Mouse (Mus musculus): ENCODE measurements around the gene 6030408B16Rik. TPM values are rescaled to one million over a fixed set of nuclear protein-coding genes. Genes with fewer than 3 reads are reported as not detected.

The 6030408B16Rik gene
- 1.3 and 2.2 TPM in 2 replicates for polyA plus RNA-seq (2014; fragmentation: Nextera tagmentation; extraction: Ambion mirVana)

DNA sequence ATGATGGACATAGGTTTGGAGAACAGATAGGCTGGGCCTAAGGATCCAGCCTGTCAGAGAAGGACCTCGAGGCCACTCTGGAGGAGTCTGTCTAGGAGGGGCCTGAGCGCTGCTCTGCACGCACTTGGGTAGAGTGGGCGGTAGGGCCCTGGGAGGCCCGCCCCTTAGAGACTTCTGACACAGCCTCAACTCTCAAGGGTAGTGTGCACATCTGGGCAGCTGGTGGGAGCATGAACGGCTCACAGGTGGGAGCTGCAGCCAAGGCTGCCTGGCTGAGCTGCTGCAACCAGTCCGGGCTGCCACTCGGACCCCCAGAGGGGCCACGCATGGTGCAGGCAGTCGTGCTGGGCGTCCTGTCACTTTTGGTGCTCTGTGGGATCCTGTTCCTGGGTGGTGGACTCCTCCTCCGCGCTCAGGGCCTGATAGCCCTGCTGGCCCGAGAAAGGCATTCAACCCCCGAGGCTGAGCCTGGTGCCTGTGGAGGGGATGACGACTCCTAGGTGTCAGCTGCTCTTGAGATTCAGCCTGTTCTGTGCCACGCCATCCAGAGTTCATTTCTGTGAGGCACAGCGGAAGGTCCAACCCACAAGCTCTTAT lies at the start of gene 6030408B16Rik:
6030408B16Rik (plus strand) TSS at position 188 of the 597 bp plus-strand sequence.
- Histone ChIP-seq H3K27me3 (ENCODE audit: control insufficient read depth, insufficient read depth, low read length) (no peaks in the 10 kb centered on the region), H3K4me3 (ENCODE audit: low read depth, low read length) (no peak within 1 kb of the TSS), H3K9me3 (replicated peaks; ENCODE audit: control insufficient read depth, low read length) (no peaks in the 10 kb centered on the region), H3K4me1 (ENCODE audit: control insufficient read depth, insufficient read depth, low read length) (peaks cover 12% of the 10 kb centered on the region), H3K4me2 (peak within 1 kb of the TSS; percentile 31), H3K36me3 (ENCODE audit: control insufficient read depth, insufficient read depth, low read length) (peaks cover 10% of the 10 kb centered on the region), H3K9ac (ENCODE audit: low read depth, low read length) (peak within 1 kb of the TSS; percentile 34; the same call in 1 of the 2 replicates), H3K27ac (ENCODE audit: low read depth, low read length) (0 out of 2 replicates have a peak within 1 kb of the TSS, but pooled peaks have one; percentile 15)
- WGBS (ENCODE audit: insufficient replicate concordance), result 36% methylated on average over 18 of the region's 18 CpGs
- ATAC-seq (replicated peaks; ENCODE audit: insufficient number of reproducible peaks, low FRiP score, low TSS enrichment), result 0 out of 2 replicates have a peak, but pooled peaks have one; percentile 49

DNA sequence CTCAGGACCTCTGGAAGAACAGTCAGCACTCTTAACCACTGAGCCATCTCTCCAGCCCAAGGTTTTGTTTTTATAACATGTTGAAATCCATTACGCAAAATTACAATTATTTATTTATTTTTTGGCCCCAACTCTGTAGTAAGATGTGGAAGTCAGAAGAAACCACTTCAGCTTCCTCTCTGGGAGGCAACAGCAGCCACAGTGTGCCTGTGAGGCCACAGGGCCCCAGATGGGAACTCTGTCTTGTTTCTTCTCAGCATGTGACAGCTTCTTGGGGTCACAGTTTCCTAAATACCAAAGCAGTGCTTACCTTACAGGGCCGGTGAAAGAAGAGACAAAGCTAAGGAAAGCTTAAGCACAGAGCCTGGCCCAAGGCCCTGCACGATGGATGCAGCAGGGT lies 49.0 kb upstream of the 6030408B16Rik start:
- H3K36me3 ChIP-seq (ENCODE audit: control insufficient read depth, insufficient read depth, low read length), result no peaks in the 10 kb centered on the region
- peaks cover 31% of the 10 kb centered on the region for H3K4me1 ChIP-seq (ENCODE audit: control insufficient read depth, insufficient read depth, low read length)
- ATAC-seq (replicated peaks; ENCODE audit: insufficient number of reproducible peaks, low FRiP score, low TSS enrichment), result no peak
- no peak overlapping the region for H3K9ac ChIP-seq (ENCODE audit: low read depth, low read length)
- no peaks in the 10 kb centered on the region for H3K27me3 ChIP-seq (ENCODE audit: control insufficient read depth, insufficient read depth, low read length)
- no peak overlapping the region for H3K4me3 ChIP-seq (ENCODE audit: low read depth, low read length)
- no peak overlapping the region for H3K27ac ChIP-seq (ENCODE audit: low read depth, low read length)
- H3K4me2 ChIP-seq, result no peak overlapping the region
- H3K9me3 ChIP-seq (replicated peaks; ENCODE audit: control insufficient read depth, low read length), result no peaks in the 10 kb centered on the region
- 64% methylated on average over 3 of the region's 3 CpGs for WGBS (ENCODE audit: insufficient replicate concordance)

DNA sequence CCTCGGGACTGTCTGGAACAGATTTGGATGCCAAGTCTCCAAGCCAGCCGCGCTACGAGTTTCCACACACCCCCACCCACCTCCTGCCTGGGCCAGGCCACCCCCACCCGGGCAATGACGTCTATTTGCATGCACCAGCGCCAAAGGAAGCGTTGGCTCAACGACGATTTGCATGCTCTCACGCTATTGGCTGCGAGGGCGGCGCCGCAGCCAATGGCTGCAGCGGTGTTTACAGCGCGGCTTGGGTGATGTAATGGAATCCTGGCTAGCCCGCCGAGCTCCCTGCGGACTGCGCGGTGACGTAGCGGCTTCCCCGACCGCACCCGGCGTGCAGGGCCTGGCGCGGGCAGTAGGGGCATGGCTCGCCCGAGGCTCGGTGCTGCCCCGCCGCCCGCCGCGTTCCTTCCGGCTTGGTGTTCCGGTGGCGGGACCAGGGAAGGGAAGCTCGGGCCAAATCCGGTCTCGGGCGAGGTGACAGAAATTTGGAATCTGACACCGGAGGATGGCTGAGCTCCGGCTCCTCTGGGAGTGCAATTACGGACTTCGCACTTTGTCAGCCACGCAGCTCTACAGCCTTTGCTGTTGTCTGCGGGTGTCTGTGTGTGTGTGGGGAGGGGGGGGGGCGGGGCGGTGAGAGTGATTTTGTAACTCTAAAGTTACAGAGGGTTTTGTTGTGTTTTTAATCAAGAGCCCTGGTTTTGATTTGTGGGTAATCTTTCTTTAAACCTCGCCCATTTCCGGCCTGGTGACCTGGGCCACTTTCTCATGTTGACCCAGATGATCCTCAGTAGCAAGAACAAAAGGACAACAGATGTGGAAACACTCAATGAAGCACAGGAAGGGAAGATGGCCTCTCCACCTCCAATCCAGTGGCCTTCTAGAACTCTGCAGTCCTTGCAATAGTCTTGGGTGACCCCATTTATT lies 46.5 kb upstream of the 6030408B16Rik start:
- Histone ChIP-seq H3K4me2 (peak overlapping the region; percentile 68), H3K27me3 (ENCODE audit: control insufficient read depth, insufficient read depth, low read length) (no peaks in the 10 kb centered on the region), H3K9me3 (replicated peaks; ENCODE audit: control insufficient read depth, low read length) (no peaks in the 10 kb centered on the region), H3K4me3 (ENCODE audit: low read depth, low read length) (peak overlapping the region; percentile 34), H3K27ac (ENCODE audit: low read depth, low read length) (peak overlapping the region; percentile 89), H3K9ac (ENCODE audit: low read depth, low read length) (peak overlapping the region; percentile 75), H3K4me1 (ENCODE audit: control insufficient read depth, insufficient read depth, low read length) (peaks cover 27% of the 10 kb centered on the region), H3K36me3 (ENCODE audit: control insufficient read depth, insufficient read depth, low read length) (no peaks in the 10 kb centered on the region)
- peak; percentile 97 for ATAC-seq (replicated peaks; ENCODE audit: insufficient number of reproducible peaks, low FRiP score, low TSS enrichment)
- WGBS (ENCODE audit: insufficient replicate concordance), result 2% methylated on average over 56 of the region's 56 CpGs

DNA sequence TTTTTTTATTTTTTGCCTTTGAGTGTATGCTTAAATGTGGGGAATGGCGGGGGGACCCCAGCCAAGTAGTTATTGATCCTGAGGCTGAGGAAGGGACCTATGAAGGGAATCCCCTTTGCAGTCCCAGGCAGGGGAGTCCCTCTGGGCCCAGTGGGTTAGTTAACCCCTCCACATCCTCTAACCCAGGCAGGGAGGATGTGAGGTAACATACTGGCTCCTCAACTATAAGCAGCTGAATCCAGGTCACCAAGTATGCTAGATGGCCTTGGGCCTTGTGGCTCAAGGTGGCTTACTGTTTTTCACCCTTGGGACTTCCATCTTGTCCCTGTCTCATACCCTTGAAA lies 45.9 kb upstream of the 6030408B16Rik start:
- ATAC-seq (replicated peaks; ENCODE audit: insufficient number of reproducible peaks, low FRiP score, low TSS enrichment), result no peak
- H3K4me3 ChIP-seq (ENCODE audit: low read depth, low read length), result no peak overlapping the region
- H3K27me3 ChIP-seq (ENCODE audit: control insufficient read depth, insufficient read depth, low read length), result no peaks in the 10 kb centered on the region
- H3K9me3 ChIP-seq (replicated peaks; ENCODE audit: control insufficient read depth, low read length), result no peaks in the 10 kb centered on the region
- peak overlapping the region; percentile 89; the same call in 1 of the 2 replicates for H3K27ac ChIP-seq (ENCODE audit: low read depth, low read length)
- 86% methylated on average over 1 of the region's 1 CpGs for WGBS (ENCODE audit: insufficient replicate concordance)
- no peaks in the 10 kb centered on the region for H3K36me3 ChIP-seq (ENCODE audit: control insufficient read depth, insufficient read depth, low read length)
- peak overlapping the region; percentile 68 for H3K4me2 ChIP-seq
- H3K4me1 ChIP-seq (ENCODE audit: control insufficient read depth, insufficient read depth, low read length), result peaks cover 20% of the 10 kb centered on the region
- peak overlapping the region; percentile 75; the same call in 1 of the 2 replicates for H3K9ac ChIP-seq (ENCODE audit: low read depth, low read length)

DNA sequence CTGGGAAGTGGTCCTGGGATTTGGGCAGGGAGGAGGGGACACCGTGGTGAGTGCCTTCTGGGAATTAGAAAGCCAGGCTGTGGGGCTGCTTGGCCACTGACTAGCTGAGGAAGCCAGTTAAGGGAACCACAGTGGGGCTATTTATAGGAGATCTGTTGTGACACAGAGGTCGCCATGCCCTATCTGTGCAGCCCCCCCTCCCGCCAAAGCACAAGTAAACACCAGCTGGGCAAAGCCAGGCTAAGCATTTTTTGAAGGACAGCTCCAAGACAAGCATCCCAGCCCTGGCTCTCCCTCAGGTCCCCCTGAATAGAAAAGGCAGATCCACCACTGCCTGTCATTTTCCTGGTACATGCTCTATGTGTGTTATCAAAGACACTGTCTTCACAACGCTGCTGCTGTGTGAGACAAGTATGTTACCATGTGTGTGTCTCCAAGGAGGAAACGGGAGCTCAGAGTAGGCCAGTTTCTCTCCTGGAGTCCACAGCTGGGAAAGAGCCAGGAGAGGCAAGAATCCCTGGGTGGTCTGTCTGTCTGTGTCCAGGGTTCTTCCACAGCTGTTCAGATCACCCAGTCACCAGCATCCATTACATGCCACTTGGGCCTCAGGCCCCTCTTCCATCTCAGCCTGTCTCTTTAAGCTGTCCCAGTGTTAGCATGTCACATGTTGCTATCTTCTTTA lies 44.8 kb upstream of the 6030408B16Rik start:
- Histone ChIP-seq H3K4me2 (0 out of 2 replicates have a peak overlapping the region, but pooled peaks have one; percentile 3), H3K9me3 (replicated peaks; ENCODE audit: control insufficient read depth, low read length) (no peaks in the 10 kb centered on the region), H3K36me3 (ENCODE audit: control insufficient read depth, insufficient read depth, low read length) (no peaks in the 10 kb centered on the region), H3K9ac (ENCODE audit: low read depth, low read length) (peak overlapping the region; percentile 46), H3K4me1 (ENCODE audit: control insufficient read depth, insufficient read depth, low read length) (peaks cover 19% of the 10 kb centered on the region), H3K27me3 (ENCODE audit: control insufficient read depth, insufficient read depth, low read length) (no peaks in the 10 kb centered on the region), H3K4me3 (ENCODE audit: low read depth, low read length) (no peak overlapping the region), H3K27ac (ENCODE audit: low read depth, low read length) (peak overlapping the region; percentile 85)
- WGBS (ENCODE audit: insufficient replicate concordance), result 22% methylated on average over 5 of the region's 5 CpGs
- ATAC-seq (replicated peaks; ENCODE audit: insufficient number of reproducible peaks, low FRiP score, low TSS enrichment), result no peak

DNA sequence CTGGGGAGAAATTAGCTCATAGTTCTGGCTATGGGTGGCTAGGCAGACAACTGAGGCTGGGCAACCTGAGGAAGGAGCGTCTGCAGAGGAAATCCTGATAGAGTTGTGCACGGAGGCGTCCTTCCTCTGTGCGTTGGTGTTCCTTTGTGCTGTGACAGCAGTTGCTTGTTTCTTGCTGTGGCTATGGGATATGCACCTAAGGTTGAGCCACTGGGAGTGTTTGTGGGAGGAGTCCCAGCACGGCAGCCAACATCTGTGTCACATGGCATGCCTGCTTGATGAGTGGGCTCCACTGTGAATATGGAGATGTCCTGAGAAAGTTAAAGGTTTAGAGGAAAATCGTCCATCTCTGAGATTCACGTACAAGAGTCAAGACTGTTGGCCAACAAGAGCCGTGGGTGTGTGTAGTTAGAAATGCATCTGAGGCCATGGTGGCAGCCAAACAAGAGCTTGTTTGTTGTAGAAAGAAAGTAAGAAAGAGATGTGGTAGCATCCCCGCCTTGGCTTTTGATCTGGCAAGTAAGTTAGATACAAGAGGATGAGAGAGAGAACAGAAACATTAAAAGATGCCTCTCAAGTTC lies 42.7 kb upstream of the 6030408B16Rik start:
- 67% methylated on average over 9 of the region's 9 CpGs for WGBS (ENCODE audit: insufficient replicate concordance)
- no peaks in the 10 kb centered on the region for H3K9me3 ChIP-seq (replicated peaks; ENCODE audit: control insufficient read depth, low read length)
- no peak overlapping the region for H3K4me3 ChIP-seq (ENCODE audit: low read depth, low read length)

DNA sequence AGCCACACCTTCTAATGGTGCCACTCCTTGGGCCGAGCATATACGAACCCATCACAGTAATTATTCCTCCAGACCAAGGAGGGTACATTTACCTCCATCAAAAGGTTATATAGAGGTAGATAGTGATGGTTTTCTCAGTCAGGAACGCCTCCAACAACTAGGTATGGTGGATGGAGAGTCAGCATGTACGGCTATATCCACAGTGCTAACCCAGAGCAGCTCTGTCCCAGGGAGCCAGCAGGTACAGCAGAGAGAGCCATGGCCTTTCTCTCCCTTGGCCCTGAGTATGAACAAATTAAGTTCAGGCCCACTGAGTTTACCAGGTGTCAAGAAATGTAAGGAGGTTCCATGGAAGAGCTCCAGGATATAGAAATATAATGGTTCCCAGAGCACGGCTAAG lies 41.1 kb upstream of the 6030408B16Rik start:
- 89% methylated on average over 5 of the region's 5 CpGs for WGBS (ENCODE audit: insufficient replicate concordance)

More for the DNA sequence above, 42.7 kb upstream of the 6030408B16Rik start:
- Histone ChIP-seq H3K36me3 (ENCODE audit: control insufficient read depth, insufficient read depth, low read length) (no peaks in the 10 kb centered on the region), H3K4me1 (ENCODE audit: control insufficient read depth, insufficient read depth, low read length) (peaks cover 29% of the 10 kb centered on the region), H3K9ac (ENCODE audit: low read depth, low read length) (no peak overlapping the region), H3K4me2 (no peak overlapping the region), H3K27me3 (ENCODE audit: control insufficient read depth, insufficient read depth, low read length) (no peaks in the 10 kb centered on the region), H3K27ac (ENCODE audit: low read depth, low read length) (no peak overlapping the region)
- no peak for ATAC-seq (replicated peaks; ENCODE audit: insufficient number of reproducible peaks, low FRiP score, low TSS enrichment)

DNA sequence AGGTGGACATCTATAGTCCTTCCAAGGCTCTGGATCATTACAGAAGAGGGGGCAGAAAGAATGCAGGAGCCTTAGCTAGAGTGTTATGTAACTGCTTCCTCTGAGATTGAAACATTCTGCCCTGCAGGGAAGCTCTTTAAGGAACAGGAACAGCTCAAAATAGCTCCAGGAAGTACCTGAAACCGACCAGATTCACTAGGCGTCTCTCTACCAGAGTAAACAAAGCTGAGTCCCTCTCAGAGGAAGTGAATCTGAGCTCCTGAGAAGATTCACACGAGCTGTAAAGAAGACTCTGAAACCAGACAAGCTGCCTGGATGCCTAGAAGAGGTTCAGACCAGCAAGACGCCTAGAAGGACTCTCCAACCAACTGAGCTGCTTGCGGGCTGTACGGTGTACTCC lies 40.4 kb upstream of the 6030408B16Rik start:
- Histone ChIP-seq H3K4me2 (no peak overlapping the region), H3K27me3 (ENCODE audit: control insufficient read depth, insufficient read depth, low read length) (no peaks in the 10 kb centered on the region), H3K36me3 (ENCODE audit: control insufficient read depth, insufficient read depth, low read length) (no peaks in the 10 kb centered on the region), H3K9ac (ENCODE audit: low read depth, low read length) (no peak overlapping the region), H3K4me1 (ENCODE audit: control insufficient read depth, insufficient read depth, low read length) (peaks cover 25% of the 10 kb centered on the region), H3K4me3 (ENCODE audit: low read depth, low read length) (no peak overlapping the region), H3K27ac (ENCODE audit: low read depth, low read length) (no peak overlapping the region), H3K9me3 (replicated peaks; ENCODE audit: control insufficient read depth, low read length) (no peaks in the 10 kb centered on the region)
- WGBS (ENCODE audit: insufficient replicate concordance), result 72% methylated on average over 6 of the region's 6 CpGs
- ATAC-seq (replicated peaks; ENCODE audit: insufficient number of reproducible peaks, low FRiP score, low TSS enrichment), result no peak

More for the DNA sequence above, 41.1 kb upstream of the 6030408B16Rik start:
- H3K9ac ChIP-seq (ENCODE audit: low read depth, low read length), result no peak overlapping the region
- H3K4me3 ChIP-seq (ENCODE audit: low read depth, low read length), result no peak overlapping the region
- no peaks in the 10 kb centered on the region for H3K36me3 ChIP-seq (ENCODE audit: control insufficient read depth, insufficient read depth, low read length)
- no peaks in the 10 kb centered on the region for H3K9me3 ChIP-seq (replicated peaks; ENCODE audit: control insufficient read depth, low read length)
- ATAC-seq (replicated peaks; ENCODE audit: insufficient number of reproducible peaks, low FRiP score, low TSS enrichment), result no peak
- H3K27ac ChIP-seq (ENCODE audit: low read depth, low read length), result no peak overlapping the region
- peaks cover 30% of the 10 kb centered on the region for H3K4me1 ChIP-seq (ENCODE audit: control insufficient read depth, insufficient read depth, low read length)
- H3K4me2 ChIP-seq, result no peak overlapping the region
- no peaks in the 10 kb centered on the region for H3K27me3 ChIP-seq (ENCODE audit: control insufficient read depth, insufficient read depth, low read length)

Data from heart, embryonic 11.5 days (tissue).